Mouse (Mus musculus): ENCODE data around the gene Diexf. TPM values are rescaled to one million over a fixed set of nuclear protein-coding genes. Genes with fewer than 3 reads are reported as not detected.

Diexf gene
- total RNA-seq, 2 experiments from 2014 or later: 6.2 to 10.0 TPM

DNA sequence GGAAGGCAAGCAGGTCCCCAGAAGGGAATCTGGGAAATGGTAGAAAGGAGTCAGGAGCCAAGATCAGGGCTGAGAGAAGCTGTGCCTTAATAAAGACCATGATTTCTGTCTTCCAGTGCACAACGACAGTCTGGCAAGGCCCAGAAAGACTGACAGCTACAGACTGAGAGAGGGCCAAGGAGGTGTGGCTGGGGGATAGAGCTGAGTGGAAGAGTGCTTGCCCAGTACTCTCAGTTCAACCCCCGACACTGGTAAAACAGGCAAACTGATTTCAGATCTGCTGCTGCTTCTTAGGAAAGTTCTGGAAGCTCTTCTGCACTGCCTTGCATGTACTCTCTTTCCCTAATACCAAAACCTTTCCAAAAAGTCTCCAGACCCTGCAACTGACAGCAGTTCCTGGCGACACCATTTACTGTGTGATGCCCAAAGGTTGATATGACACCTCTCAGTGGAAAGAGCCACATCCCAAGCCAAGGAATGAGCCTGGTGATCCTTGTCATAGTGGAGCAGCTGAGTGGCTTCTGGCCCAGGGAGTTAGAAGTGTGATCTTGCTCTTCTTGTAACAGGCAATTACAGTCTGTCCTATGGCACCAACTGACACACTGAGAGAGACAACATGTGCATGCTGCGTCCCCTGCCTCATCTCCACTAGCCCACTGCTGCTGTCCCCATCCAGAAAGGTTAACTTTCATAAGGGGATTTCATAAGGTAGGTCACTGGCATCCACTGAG lies 43.8 kb downstream of the Diexf start:
- peak; percentile 35 for DNase-seq

DNA sequence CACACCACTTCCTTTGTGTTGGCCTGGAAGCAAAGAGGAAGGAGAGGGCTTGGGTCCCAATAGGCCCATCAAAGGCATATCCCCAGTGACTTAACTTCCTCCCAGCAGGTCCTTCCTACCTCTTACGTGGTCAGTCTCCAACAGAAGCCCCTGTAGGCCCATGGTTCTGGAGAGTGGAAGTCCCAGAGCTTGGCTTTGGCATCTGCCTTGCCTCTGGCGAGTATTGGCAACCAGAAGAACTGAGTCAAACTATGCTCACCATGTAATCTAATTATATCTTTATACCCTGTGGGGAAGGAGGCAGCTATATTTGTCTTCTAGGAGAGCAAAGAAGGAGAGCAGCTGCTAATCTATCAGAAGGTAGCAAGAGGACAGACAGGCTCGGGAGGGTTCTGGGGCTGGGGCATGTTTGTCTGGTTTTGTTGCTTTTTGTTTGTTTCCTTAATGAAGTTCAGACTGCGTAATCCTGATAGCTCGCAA lies 44.5 kb downstream of the Diexf start:
- no peak for DNase-seq

DNA sequence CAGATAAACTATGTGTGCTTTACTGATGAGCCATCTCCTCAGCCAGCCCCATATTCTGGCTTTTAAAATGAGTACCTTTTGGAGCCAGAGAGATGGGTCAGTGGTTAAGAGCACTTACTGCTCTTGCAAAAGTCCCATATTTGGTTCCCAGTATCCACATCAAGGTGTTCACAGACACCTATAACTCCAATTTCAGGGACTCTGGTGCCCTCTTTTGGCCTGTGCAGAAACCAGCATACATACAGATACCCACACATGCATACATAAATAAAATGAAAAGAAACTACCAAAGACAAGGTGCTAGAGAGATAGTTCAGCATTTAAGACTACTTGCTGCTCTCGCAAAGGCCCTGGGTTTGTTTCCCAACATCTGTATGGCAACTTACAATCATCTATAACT lies 46.1 kb downstream of the Diexf start:
- DNase-seq: no peak

DNA sequence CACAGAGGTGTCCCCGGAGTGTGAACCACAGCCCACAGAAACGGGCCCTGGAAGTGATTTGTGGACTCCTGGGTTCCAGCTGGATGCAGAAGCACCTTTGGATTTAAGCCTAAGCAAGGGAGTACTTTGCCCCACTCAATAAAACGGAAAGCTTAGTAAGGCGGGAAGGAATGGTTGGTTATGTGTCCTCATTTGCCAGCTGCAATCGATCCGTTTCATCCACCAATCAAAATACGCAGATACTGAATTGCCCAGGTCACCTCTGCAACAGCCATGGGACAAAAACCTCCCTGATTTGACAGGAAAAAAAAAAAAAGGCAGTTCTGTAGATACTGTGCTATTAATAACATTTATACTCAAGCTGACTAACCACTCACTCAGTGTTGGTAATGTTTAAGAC lies 47.0 kb downstream of the Diexf start:
- no peak for DNase-seq

DNA sequence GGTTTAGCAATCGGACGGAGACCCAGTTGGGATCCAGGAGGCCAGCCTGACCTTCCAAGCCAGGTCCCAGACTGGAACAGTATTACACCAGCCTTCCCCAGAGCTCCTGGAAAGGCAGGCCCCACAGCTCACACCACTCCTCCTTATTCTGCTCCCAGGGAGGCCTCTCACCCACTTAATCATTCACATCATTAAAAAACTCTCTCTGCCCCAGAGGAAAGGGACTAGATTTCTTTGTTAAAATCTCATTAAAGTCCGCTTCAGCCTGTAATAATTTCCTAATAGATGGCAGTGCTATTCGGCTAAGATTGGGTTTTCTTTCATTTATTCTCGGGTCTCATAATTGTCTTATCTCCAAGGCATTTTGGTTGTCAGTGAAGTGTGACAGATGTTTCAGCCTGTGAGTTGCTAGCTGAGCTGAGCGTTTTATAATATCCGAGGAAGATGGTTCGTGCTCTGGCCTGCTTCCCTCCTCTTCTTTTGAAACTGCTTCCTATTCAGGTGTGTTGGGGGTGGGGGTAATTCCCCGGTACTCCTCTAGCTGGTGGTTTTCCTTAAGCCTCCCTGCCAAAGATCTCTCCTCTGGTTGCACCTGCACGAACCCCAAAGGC lies 47.7 kb downstream of the Diexf start:
- no peak for DNase-seq

DNA sequence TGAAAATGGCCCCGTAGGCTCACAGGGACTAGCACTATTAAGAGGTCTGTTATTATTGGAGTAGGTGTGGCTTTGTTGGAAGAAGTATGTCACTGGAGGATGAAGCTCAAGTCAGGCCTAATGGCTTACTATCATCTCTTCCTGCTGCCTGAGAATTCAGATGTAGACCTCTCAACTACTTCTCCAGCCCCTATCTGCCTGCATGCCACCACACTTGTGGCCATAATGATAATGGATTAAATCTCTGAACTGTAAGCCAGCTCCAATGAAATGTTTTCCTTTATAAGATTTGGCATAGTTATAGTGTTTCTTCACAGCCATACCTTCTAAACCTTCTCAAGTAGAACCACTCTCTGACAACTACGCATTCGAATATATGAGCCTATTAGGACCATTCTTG lies 67.5 kb downstream of the Diexf start:
- DNase-seq: no peak

DNA sequence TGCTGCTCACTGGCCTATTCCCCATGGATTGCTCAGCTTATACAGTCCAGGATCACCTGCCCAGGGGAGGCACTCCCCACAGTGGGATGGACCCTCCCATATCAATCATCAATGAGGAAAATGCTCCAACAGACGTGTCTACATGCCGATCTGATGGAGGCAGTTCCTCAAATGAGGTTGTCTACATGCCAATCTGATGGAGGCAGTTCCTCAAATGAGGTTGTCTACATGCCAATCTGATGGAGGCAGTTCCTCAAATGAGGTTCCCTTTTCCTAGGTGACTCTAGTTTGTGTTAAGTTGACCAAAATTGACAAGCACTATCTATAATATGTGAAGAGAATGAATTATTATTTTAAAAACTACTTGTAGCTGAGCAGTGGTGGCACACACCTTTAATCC lies 69.9 kb downstream of the Diexf start:
- no peak for DNase-seq

DNA sequence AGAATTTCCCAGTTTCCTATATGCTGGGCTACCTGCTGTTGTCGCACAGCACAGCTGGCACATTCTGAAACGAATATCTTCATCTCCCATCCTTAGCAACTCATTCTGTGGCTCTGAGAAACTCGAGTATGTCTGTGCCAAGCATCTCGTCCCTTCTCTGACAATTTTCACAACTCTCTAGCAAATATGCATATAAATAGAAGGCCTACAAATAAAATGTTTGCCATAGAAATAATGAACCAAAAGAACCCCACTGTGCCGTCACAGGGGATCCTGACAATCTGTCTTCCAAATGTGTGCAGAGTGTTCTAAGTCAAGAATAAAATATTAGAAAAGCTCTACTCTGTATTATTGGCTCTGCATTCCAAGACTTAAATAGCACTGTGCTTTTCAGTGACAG lies 70.5 kb downstream of the Diexf start:
- DNase-seq: no peak

DNA sequence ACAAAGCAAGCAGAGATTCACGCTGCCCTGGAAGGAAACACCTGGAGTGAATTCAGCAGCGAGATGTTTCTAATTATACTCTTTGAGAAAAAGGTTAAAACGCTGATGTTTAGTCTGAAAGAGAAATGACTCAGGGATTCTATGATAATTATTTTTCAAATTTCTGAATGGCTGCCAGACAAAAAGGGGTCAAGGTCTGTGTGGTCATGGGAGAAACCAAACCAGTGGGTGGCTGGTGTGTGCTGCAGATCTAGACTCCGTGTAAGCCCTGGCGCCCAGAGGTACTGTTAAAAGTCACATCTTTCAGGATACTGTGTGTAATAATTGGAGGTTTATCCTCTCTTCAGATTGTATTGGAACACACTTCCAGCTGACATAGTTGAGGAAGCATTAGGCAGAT lies 75.7 kb downstream of the Diexf start:
- no peak for DNase-seq

DNA sequence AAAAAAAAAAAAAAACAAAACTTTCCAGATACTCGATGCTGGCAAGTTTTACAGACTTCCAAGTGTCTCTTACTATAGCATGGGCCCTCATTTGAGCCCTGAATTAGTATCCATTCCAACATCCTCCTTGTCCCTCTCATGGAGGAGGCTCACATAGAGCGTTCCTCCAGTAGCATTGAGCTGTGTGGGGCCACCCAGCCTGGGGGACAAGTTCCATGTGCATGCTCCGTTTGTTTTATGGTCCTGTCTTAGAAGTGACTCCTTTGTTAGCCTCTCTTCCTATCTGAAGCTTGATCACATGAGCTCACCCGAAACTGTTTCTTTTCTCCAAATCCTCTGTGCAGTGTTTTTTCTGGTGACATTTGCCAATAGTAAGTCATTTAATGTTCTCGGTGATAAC lies 77.0 kb downstream of the Diexf start:
- DNase-seq: no peak

DNA sequence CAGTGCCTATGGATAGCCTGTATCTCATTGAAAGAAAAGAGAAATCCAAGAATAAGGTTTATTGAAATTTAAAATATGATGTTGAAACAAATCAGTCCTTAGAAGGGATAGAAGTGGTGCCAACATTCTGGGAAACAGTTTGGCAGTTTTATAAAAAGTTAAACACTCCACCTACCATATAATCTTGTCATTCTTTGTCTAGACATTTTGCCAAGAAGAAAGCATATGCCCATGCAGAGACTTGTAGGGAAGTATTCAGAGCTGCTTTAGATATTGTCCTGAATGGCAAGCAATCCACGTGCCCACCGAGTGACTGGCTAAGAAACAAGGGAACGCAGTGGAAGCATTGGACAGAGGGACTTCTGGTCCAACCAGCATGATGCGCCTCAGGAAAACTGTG lies 82.5 kb downstream of the Diexf start:
- DNase-seq: no peak

DNA sequence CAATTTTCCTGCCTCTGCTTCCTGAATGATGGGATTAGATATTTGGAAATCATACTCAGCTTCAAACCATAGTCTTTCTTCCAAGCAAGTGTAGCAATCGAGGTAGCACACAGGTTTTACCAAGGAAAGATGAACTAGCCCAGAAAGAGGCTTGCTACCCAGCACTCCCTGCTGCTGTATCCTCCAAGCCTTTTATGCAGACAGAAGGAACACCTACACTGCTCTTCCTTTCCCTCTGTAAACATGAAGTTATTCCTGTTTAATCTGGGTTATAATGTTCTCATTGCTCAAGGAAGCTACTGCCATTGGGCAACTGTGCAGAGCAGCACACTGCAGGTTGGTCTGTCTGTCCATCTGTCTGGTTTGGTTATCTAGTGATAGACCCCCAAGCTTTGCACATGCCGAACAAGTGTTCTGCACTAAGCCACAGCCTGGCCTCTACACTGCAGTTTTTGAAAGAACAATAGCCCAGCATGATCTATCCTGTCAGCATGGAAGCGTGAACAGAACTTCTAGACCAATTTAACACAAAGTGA lies 87.2 kb downstream of the Diexf start:
- no peak for DNase-seq

Other genes starting within 250 kb of the Diexf start
- gene Syt14, start 94.5 kb downstream of the Diexf start, total RNA-seq (2021): under 1 TPM; 0.08 to 0.20 TPM
- 1 to 10 TPM; 1.2 to 1.3 TPM for gene Irf6, start 22.8 kb upstream of the Diexf start, total RNA-seq (2021)
- gene A130010J15Rik, start 37.8 kb upstream of the Diexf start, total RNA-seq (2021): 1 to 10 TPM; 2.3 to 3.1 TPM
- gene Traf3ip3, start 71.4 kb upstream of the Diexf start, total RNA-seq (2021): 1 to 10 TPM; 2.1 to 3.3 TPM
- 1 to 10 TPM; 2.0 to 2.7 TPM for gene Lamb3, start 77.4 kb upstream of the Diexf start, total RNA-seq (2021)
- gene Hsd11b1, start 133.8 kb upstream of the Diexf start, total RNA-seq (2021): 1 to 10 TPM; 6.3 to 7.9 TPM
- 10 to 100 TPM; 14.8 to 47.8 TPM for gene G0s2, start 142.9 kb upstream of the Diexf start, total RNA-seq (2021)
- under 1 TPM in 1 of 2 experiments, not detected in 1; 0.18 TPM for gene Camk1g, start 240.0 kb upstream of the Diexf start, total RNA-seq (2021)

Data from gastrocnemius, postnatal 25 days (tissue).